Mouse (Mus musculus) heart, postnatal 4 days (tissue): ENCODE measurements around the gene Rnase13. TPM values are rescaled to one million over a fixed set of nuclear protein-coding genes. Genes with fewer than 3 reads are reported as not detected.

Experiments
- DNase-seq: peaks from one replicate; pipeline ENCODE4 v3.0.0; 2021
- total RNA-seq, 2 experiments: library from RNA; stranded (reverse); gene quantifications; 2 replicates each; pipeline ENCODE4 v1.2.3; 2021

Rnase13 gene
- total RNA-seq, 2 experiments from 2014 or later: not detected

DNA sequence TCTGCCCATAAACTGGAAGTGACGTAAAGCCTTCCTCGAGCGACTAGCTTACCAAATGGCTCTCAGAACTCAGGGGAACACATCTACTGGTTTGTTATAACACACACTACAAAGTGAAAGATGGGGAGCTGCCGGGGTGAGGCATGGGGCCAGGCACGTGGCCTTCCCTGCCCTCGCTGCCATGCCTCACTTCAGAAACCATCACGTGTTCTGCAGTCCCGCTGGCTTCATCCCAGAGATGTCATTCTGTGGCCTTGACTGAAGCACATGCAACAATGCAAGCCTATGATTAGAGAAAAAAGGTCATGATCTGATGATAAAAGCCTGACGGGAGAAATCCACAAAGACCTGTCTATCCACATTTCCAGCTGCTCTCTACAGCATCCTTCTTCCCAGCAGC is 50.8 kb downstream of the Rnase13 start:
- no peak for DNase-seq

Other genes starting within 250 kb of the Rnase13 start
- gene Gm17079, start 227.3 kb downstream of the Rnase13 start, total RNA-seq: not detected
- gene Gm5800, start 205.6 kb downstream of the Rnase13 start, total RNA-seq: not detected
- gene Ang4, start 149.2 kb downstream of the Rnase13 start, total RNA-seq: not detected
- gene AY358078, start 122.7 kb downstream of the Rnase13 start, total RNA-seq: not detected
- not detected for gene Ear6, start 69.1 kb downstream of the Rnase13 start, total RNA-seq
- gene Mettl17, start 37.9 kb downstream of the Rnase13 start, total RNA-seq: 10 to 100 TPM; 17.9 to 25.7 TPM
- under 1 TPM; 0.29 to 0.48 TPM for gene Slc39a2, start 29.9 kb downstream of the Rnase13 start, total RNA-seq
- 100 to 1,000 TPM; 452 to 471 TPM for gene Ndrg2, start 8.6 kb downstream of the Rnase13 start, total RNA-seq
- gene Tppp2, start 4.3 kb downstream of the Rnase13 start, total RNA-seq: not detected
- 10 to 100 TPM; 64.6 to 65.6 TPM for gene Arhgef40, start 61.9 kb upstream of the Rnase13 start, total RNA-seq
- 1 to 10 TPM; 1.4 to 1.8 TPM for gene Tmem253, start 92.9 kb upstream of the Rnase13 start, total RNA-seq
- 10 to 100 TPM; 37.5 to 42.0 TPM for gene Zfp219, start 98.0 kb upstream of the Rnase13 start, total RNA-seq
- gene Olfr221, start 119.7 kb upstream of the Rnase13 start, total RNA-seq: not detected
- gene Hnrnpc, start 181.3 kb upstream of the Rnase13 start, total RNA-seq: 100 to 1,000 TPM; 183 to 190 TPM
- gene Rpgrip1, start 187.9 kb upstream of the Rnase13 start, total RNA-seq: under 1 TPM; 0.55 to 0.59 TPM